Mouse (Mus musculus): Measurements from ENCODE around the gene Mob4. TPM values are rescaled to one million over a fixed set of nuclear protein-coding genes. Genes with fewer than 3 reads are reported as not detected.
"Not testable (repeated sequence)": the region's sequence is repeated elsewhere in the genome, so short reads cannot be mapped to it uniquely, and the experiment has no call there.

Gene Mob4
- polyA plus RNA-seq, 1 experiment from 2014 or later: 145 TPM

DNA sequence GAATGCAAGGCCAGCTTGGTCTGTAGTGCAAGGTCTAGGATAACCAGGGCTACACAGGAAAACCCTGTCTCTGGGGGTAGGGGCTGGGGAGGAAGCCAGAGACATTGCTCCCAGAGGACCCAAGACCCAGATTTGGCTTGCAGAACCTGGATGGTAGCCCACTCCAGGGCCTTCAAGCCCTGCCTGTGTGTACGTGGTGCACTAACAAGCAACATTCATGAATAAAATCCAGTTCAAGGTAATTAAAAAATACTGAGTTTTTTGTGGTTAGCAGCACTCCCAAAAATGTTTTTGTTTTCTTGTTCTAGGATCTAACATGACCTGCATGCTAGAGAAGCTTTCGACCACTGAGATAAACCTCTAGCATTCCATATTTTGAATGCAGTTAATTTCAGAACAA lies 39.0 kb upstream of the Mob4 start:
- H3K36me3 ChIP-seq (ENCODE audit: control insufficient read depth, insufficient read depth, low read length): peaks cover 9% of the 10 kb centered on the region
- no peak for ATAC-seq (ENCODE audit: low read depth)
- H3K27ac ChIP-seq (ENCODE audit: low read length): no peak overlapping the region
- 84% methylated on average over 2 of the region's 2 CpGs for WGBS
- no peaks in the 10 kb centered on the region for H3K27me3 ChIP-seq (ENCODE audit: control insufficient read depth, insufficient read depth, low read depth, low read length)
- no peaks in the 10 kb centered on the region for H3K9me3 ChIP-seq (ENCODE audit: control insufficient read depth, low read length)
- no peak overlapping the region for H3K4me3 ChIP-seq (ENCODE audit: low read length)
- no peak overlapping the region for H3K9ac ChIP-seq (ENCODE audit: low read length)
- peaks cover 12% of the 10 kb centered on the region for H3K4me1 ChIP-seq (replicated peaks; ENCODE audit: control insufficient read depth, insufficient read depth, low read length)
- H3K4me2 ChIP-seq (ENCODE audit: low read depth, low read length): no peak overlapping the region

DNA sequence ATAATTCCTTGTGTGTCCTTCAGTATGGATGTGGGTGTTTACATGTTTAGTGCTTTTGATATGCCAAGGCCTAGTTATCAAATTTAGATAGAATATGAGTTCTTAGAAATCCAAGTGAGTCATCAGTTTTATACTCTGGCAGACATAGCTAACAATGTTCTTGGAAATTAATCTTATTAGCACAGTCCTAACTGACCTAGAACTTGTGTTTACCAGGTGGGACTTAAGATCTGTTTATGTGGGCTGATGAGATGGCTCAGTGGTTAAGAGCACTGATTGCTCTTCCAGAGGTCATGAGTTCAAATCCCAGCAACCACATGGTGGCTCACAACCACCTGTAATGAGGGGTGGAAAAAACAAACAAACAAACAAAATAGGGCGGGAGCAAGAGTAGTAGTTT lies 38.6 kb upstream of the Mob4 start:
- ATAC-seq (ENCODE audit: low read depth): no peak

DNA sequence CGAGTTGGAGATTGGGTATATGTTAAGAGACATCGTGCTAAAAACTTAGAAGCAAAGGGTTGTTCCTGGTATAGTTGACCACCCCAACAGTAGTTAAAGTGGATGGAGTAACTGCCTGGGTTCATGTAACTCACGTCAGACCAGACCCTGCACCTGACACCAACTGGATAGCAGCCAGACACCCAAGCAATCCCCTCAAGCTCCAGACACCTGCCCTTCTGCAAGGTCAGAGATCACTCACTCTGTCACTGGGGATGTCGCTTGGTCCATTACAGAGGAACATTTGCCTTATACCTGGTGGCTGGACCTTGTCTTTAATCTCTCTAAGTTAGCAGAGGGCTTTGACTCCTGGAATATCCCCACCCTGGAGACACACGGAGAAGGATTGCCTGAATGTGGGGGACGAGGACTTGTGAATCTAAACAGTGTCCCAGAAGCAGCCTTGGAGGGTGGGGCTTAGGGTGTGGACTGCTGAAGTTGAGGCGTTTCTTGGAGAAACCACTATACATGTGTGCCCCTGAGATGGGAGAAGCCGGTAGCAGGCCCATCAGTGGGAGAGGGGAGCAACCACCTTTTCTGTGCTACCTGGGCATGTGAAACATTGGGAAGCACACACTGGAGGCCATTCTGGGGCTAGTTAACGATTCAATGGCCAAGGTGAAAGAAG lies 24.0 kb upstream of the Mob4 start:
- no peaks in the 10 kb centered on the region for H3K36me3 ChIP-seq (ENCODE audit: control insufficient read depth, insufficient read depth, low read length)
- H3K27ac ChIP-seq (ENCODE audit: low read length): no peak overlapping the region
- no peak overlapping the region for H3K4me3 ChIP-seq (ENCODE audit: low read length)
- H3K9ac ChIP-seq (ENCODE audit: low read length): no peak overlapping the region
- no peaks in the 10 kb centered on the region for H3K4me1 ChIP-seq (replicated peaks; ENCODE audit: control insufficient read depth, insufficient read depth, low read length)
- no peaks in the 10 kb centered on the region for H3K9me3 ChIP-seq (ENCODE audit: control insufficient read depth, low read length)
- no peak for ATAC-seq (ENCODE audit: low read depth)
- no peaks in the 10 kb centered on the region for H3K27me3 ChIP-seq (ENCODE audit: control insufficient read depth, insufficient read depth, low read depth, low read length)
- WGBS: 77% methylated on average over 9 of the region's 9 CpGs
- no peak overlapping the region for H3K4me2 ChIP-seq (ENCODE audit: low read depth, low read length)

More for the DNA sequence above, 38.6 kb upstream of the Mob4 start:
- H3K4me3 ChIP-seq (ENCODE audit: low read length): no peak overlapping the region
- 63% methylated on average over 1 of the region's 1 CpGs for WGBS
- no peak overlapping the region for H3K4me2 ChIP-seq (ENCODE audit: low read depth, low read length)
- H3K4me1 ChIP-seq (replicated peaks; ENCODE audit: control insufficient read depth, insufficient read depth, low read length): peaks cover 12% of the 10 kb centered on the region
- H3K9me3 ChIP-seq (ENCODE audit: control insufficient read depth, low read length): no peaks in the 10 kb centered on the region
- peaks cover 9% of the 10 kb centered on the region for H3K36me3 ChIP-seq (ENCODE audit: control insufficient read depth, insufficient read depth, low read length)
- no peak overlapping the region for H3K27ac ChIP-seq (ENCODE audit: low read length)
- H3K9ac ChIP-seq (ENCODE audit: low read length): no peak overlapping the region
- no peaks in the 10 kb centered on the region for H3K27me3 ChIP-seq (ENCODE audit: control insufficient read depth, insufficient read depth, low read depth, low read length)

DNA sequence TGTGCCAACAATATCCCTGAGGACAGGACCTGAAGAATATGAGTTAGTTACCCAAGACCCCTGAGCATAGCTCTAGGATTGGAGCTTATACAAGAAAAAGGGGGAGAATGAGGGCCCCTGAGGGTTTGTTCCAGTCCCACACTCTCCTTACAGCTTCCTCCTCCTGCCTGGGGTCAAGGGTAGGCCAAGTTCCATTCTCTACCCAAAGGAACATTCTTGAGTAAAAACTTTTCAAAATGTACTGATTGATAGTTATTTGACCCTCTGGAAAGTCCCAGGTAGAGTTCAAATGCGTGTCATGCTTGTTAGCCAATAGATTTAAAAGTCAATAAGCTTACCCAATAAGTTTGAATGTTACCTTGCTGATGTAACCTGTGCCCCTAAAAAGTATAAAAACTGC lies 23.4 kb upstream of the Mob4 start:
- no peaks in the 10 kb centered on the region for H3K9me3 ChIP-seq (ENCODE audit: control insufficient read depth, low read length)
- H3K4me1 ChIP-seq (replicated peaks; ENCODE audit: control insufficient read depth, insufficient read depth, low read length): no peaks in the 10 kb centered on the region
- H3K9ac ChIP-seq (ENCODE audit: low read length): no peak overlapping the region
- no peak overlapping the region for H3K27ac ChIP-seq (ENCODE audit: low read length)
- WGBS: 76% methylated on average over 1 of the region's 1 CpGs
- ATAC-seq (ENCODE audit: low read depth): no peak
- H3K4me2 ChIP-seq (ENCODE audit: low read depth, low read length): no peak overlapping the region
- no peaks in the 10 kb centered on the region for H3K27me3 ChIP-seq (ENCODE audit: control insufficient read depth, insufficient read depth, low read depth, low read length)
- no peaks in the 10 kb centered on the region for H3K36me3 ChIP-seq (ENCODE audit: control insufficient read depth, insufficient read depth, low read length)
- H3K4me3 ChIP-seq (ENCODE audit: low read length): no peak overlapping the region

DNA sequence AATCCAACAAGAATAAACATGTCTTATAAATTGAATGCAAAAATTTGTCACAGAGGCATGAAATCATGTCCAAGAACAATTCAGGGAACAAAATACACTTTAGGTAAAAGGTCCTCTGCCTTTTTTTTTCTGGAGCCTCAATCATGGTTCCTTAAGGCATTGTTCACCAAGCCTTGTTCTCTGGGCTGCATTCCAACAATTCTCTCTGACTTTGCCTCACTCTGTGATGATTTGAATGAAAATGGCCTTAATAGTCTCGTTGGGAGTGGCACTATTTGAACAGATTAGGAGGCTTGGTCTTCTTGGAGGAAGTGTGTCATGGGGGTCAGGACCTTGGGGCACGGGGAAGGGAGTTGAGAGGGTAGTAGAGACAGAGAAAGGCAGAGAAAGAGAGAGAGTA lies 22.6 kb upstream of the Mob4 start:
- no peak overlapping the region for H3K4me2 ChIP-seq (ENCODE audit: low read depth, low read length)
- no peaks in the 10 kb centered on the region for H3K36me3 ChIP-seq (ENCODE audit: control insufficient read depth, insufficient read depth, low read length)
- 49% methylated on average over 2 of the region's 2 CpGs for WGBS
- H3K9me3 ChIP-seq (ENCODE audit: control insufficient read depth, low read length): no peaks in the 10 kb centered on the region
- no peaks in the 10 kb centered on the region for H3K4me1 ChIP-seq (replicated peaks; ENCODE audit: control insufficient read depth, insufficient read depth, low read length)
- H3K4me3 ChIP-seq (ENCODE audit: low read length): no peak overlapping the region
- H3K27me3 ChIP-seq (ENCODE audit: control insufficient read depth, insufficient read depth, low read depth, low read length): no peaks in the 10 kb centered on the region
- H3K9ac ChIP-seq (ENCODE audit: low read length): no peak overlapping the region
- no peak for ATAC-seq (ENCODE audit: low read depth)
- H3K27ac ChIP-seq (ENCODE audit: low read length): no peak overlapping the region

DNA sequence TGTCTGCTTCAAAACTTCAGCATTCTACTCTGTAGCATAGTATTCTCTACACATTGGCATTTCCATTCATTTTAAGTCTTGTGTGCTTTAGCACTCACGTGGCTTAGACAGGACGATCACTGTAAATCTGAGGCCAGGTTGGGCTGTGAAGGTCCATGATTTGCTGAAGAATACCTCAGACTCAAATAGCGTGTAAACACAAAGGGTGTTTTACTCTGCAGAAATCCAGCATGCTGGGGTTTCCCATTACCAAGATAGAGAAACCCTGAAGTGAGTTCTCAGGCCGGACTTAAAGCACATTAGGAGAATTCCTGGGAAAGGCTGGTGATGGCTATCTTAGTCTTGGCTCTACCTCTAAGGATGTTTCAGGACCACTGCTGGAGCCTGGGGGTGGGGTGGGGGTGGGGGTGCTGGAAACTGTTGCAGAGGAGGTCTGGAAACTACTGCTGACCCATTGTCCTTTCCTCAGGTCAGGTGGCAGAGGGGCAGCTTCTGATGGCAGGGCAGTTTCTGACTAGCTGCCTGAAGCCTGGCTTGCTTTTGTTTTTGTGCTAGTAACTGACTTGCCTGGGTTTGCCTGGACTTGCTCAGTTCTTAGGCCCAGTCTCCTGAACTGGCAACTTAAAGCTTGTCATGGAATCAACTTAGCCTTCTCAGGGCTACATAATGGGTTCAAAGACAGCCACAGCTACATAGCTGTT lies 21.8 kb upstream of the Mob4 start:
- Histone ChIP-seq H3K9me3 (ENCODE audit: control insufficient read depth, low read length) (no peaks in the 10 kb centered on the region), H3K9ac (ENCODE audit: low read length) (no peak overlapping the region), H3K36me3 (ENCODE audit: control insufficient read depth, insufficient read depth, low read length) (no peaks in the 10 kb centered on the region), H3K4me1 (replicated peaks; ENCODE audit: control insufficient read depth, insufficient read depth, low read length) (no peaks in the 10 kb centered on the region), H3K4me3 (ENCODE audit: low read length) (no peak overlapping the region), H3K27ac (ENCODE audit: low read length) (no peak overlapping the region), H3K4me2 (ENCODE audit: low read depth, low read length) (no peak overlapping the region), H3K27me3 (ENCODE audit: control insufficient read depth, insufficient read depth, low read depth, low read length) (no peaks in the 10 kb centered on the region)
- ATAC-seq (ENCODE audit: low read depth): no peak
- WGBS: 88% methylated on average over 4 of the region's 4 CpGs

DNA sequence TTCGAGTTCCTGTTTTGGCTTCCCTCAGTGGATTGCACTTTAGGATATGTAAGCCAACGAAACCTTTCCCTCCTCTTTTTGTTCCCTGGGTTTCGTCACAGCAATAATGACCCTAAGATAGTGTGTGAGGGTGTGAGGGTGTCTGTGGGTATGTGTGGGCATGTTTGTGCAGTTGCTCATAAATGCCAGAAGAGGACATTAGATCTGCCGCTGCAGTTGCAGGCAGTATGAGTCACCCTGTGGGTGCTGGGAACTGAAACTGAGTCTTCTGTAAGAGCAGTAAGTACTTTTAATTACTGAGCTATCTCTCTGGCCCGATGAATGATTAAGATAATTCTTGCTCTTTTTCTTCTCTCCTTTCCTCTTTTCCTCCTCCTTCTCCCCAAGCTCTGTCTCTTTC lies 8.0 kb upstream of the Mob4 start:
- no peak overlapping the region for H3K4me3 ChIP-seq (ENCODE audit: low read length)
- no peak for ATAC-seq (ENCODE audit: low read depth)
- H3K27ac ChIP-seq (ENCODE audit: low read length): no peak overlapping the region
- no peaks in the 10 kb centered on the region for H3K36me3 ChIP-seq (ENCODE audit: control insufficient read depth, insufficient read depth, low read length)
- 83% methylated on average over 5 of the region's 5 CpGs for WGBS
- no peaks in the 10 kb centered on the region for H3K27me3 ChIP-seq (ENCODE audit: control insufficient read depth, insufficient read depth, low read depth, low read length)
- 0 out of 2 replicates have a peak, but pooled peaks cover 2% of the 10 kb centered on the region for H3K9me3 ChIP-seq (ENCODE audit: control insufficient read depth, low read length)
- H3K4me2 ChIP-seq (ENCODE audit: low read depth, low read length): no peak overlapping the region
- H3K4me1 ChIP-seq (replicated peaks; ENCODE audit: control insufficient read depth, insufficient read depth, low read length): no peaks in the 10 kb centered on the region
- H3K9ac ChIP-seq (ENCODE audit: low read length): no peak overlapping the region

DNA sequence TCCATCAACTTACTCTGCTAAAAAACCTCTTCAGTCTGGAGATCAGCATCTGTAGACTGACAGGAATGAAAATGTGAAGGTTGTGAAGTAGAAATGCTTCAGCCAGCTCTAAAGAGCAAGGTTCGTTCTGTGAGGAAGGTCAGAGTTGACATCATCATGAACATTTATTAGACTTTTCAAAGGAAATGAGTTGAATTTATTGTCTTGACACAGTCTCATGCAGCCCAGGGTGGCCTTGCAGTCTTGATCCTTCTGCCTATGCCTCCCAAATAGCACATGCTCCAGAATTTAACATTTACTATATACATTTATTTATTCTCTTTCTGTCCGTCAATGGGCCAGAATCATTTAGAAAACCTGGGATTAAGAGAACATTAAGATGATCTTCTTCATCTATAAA lies 7.5 kb upstream of the Mob4 start:
- no peak for ATAC-seq (ENCODE audit: low read depth)
- no peaks in the 10 kb centered on the region for H3K36me3 ChIP-seq (ENCODE audit: control insufficient read depth, insufficient read depth, low read length)
- H3K4me3 ChIP-seq (ENCODE audit: low read length): no peak overlapping the region
- H3K4me1 ChIP-seq (replicated peaks; ENCODE audit: control insufficient read depth, insufficient read depth, low read length): no peaks in the 10 kb centered on the region
- 0 out of 2 replicates have a peak, but pooled peaks cover 2% of the 10 kb centered on the region for H3K9me3 ChIP-seq (ENCODE audit: control insufficient read depth, low read length)
- H3K27me3 ChIP-seq (ENCODE audit: control insufficient read depth, insufficient read depth, low read depth, low read length): no peaks in the 10 kb centered on the region
- WGBS: 82% methylated on average over 2 of the region's 2 CpGs
- no peak overlapping the region for H3K4me2 ChIP-seq (ENCODE audit: low read depth, low read length)
- no peak overlapping the region for H3K27ac ChIP-seq (ENCODE audit: low read length)
- H3K9ac ChIP-seq (ENCODE audit: low read length): no peak overlapping the region

DNA sequence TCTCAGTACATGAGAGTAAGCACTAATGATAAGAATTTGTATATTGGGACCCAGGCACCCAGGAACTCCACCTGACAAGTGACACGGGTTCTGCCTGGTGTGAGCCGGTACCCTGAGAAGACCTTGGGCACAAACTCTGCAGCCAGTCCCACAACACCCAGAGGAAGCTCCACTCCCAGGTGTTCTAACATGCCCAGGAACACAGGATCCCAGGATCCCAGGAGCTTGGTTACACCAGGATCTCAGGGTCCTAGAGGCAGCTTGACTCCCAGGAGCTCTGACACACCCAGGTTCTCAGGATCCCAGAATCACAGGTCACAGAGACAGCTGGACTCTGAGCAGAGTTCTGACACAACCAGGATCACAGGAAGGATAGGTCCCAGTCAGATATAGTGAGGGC lies 6.9 kb upstream of the Mob4 start:
- not testable (repeated sequence) for H3K27me3 ChIP-seq (ENCODE audit: control insufficient read depth, insufficient read depth, low read depth, low read length); H3K4me1 ChIP-seq (replicated peaks; ENCODE audit: control insufficient read depth, insufficient read depth, low read length); H3K27ac ChIP-seq (ENCODE audit: low read length); H3K4me2 ChIP-seq (ENCODE audit: low read depth, low read length); H3K9me3 ChIP-seq (ENCODE audit: control insufficient read depth, low read length); ATAC-seq (ENCODE audit: low read depth); H3K9ac ChIP-seq (ENCODE audit: low read length); H3K4me3 ChIP-seq (ENCODE audit: low read length); H3K36me3 ChIP-seq (ENCODE audit: control insufficient read depth, insufficient read depth, low read length)
- WGBS: 90% methylated on average over 2 of the region's 2 CpGs
